Mouse (Mus musculus) stomach, postnatal 0 days (tissue): Measurements from ENCODE around the gene Dnajb3.

Experiments
- CTCF ChIP-seq: IDR thresholded peaks from 2 replicates; pipeline ENCODE4 v1.5.1; 2016; ENCODE audit warnings: antibody characterized with exemption, low read depth, mild to moderate bottlenecking, moderate library complexity
- EP300 ChIP-seq: optimal IDR thresholded peaks from 2 replicates; pipeline ENCODE3; 2016; ENCODE audit warnings: antibody characterized with exemption

- TF ChIP-seq CTCF (no peak), EP300 (no peak)
Measured at GRCm38 (mm10) chr1:88223591-88223990, 18.0 kb upstream of the Dnajb3 start.
